Comparison of ENCODE assay signal across 7 mouse cellular contexts in the genomic region with DNA sequence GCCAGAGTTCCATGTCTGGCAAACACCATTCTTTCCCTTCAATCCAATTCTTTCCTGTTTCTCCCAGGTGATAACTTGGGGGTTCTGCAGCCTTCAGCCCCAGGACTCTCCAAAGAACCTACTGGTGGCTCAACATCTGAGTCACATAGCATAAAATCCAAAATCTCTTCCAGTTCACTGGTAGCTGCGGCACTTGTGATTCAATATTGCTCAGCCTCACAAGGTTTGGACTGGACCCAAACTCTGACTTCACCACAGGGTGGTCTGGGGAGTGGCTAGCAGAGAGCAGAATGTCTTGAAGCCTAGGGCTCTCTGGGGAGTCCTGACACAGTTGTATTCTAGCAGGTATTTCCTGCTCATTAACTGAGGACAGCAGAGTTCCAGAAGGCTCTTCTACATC.
DNase-seq lines count a peak whose midpoint lies in the region; ATAC-seq and TF ChIP-seq lines count a peak whose summit lies in the region.
"Not testable (repeated sequence)": the region's sequence is repeated elsewhere in the genome, so short reads cannot be mapped to it uniquely, and the experiment has no call there.

No protein-coding gene starts in this region.

- not testable (repeated sequence) for H3K4me1 ChIP-seq in limb, embryonic 14.5 days (ENCODE audit: control insufficient read depth, insufficient read depth, low read length)

- H3K9me3 ChIP-seq in limb, embryonic 14.5 days (ENCODE audit: control insufficient read depth, low read length): not testable (repeated sequence)

- H3K9ac ChIP-seq in limb, embryonic 14.5 days (ENCODE audit: low read depth, low read length, severe bottlenecking): not testable (repeated sequence)

- intact Hi-C loops in heart, postnatal 10 days (cut with DNase I): not testable (repeated sequence)

- peak; percentile 44; the same call in 1 of the 2 replicates for ATAC-seq in limb, embryonic 14.5 days (ENCODE audit: low FRiP score, low read depth)

- not testable (repeated sequence) for H3K4me3 ChIP-seq in limb, embryonic 14.5 days (replicated peaks; ENCODE audit: low read length)

- H3K27me3 ChIP-seq in limb, embryonic 14.5 days (ENCODE audit: control insufficient read depth, insufficient read depth, low read length): not testable (repeated sequence)

- not testable (repeated sequence) for TF ChIP-seq POLR2A in limb, embryonic 14.5 days (IDR thresholded peaks at IDR 0.05; ENCODE audit: borderline replicate concordance, extremely low read depth, insufficient read depth, insufficient read length)

- WGBS in limb, embryonic 14.5 days: 31% methylated on average over 1 of the region's 1 CpGs

- not testable (repeated sequence) for H3K4me2 ChIP-seq in limb, embryonic 14.5 days (replicated peaks; ENCODE audit: low read depth, low read length, severe bottlenecking)

- H3K27ac ChIP-seq in limb, embryonic 14.5 days (replicated peaks; ENCODE audit: low read depth, low read length): not testable (repeated sequence)

- DNase-seq in NIH3T3 (ENCODE audit: low read depth): peak; percentile 81
- peak; percentile 7 for DNase-seq in adrenal gland, postnatal 10 days
- peak; percentile 13 to 16 for DNase-seq in cerebellum, postnatal 10 days
- DNase-seq in gastrocnemius, adult 18-20 months (ENCODE audit: low spot score): peak; percentile 17
- DNase-seq in heart, postnatal 10 days: peak; percentile 18 to 23
- DNase-seq in limb, embryonic 14.5 days (ENCODE audit: low spot score): peak; percentile 11
- DNase-seq in skeletal muscle tissue, adult 2 months (ENCODE audit: low read depth, low spot score): peak; percentile 13

- not testable (repeated sequence) for H3K36me3 ChIP-seq in limb, embryonic 14.5 days (ENCODE audit: control insufficient read depth, insufficient read depth, low read length)

Comparison
In these comparisons a context has a peak if more than half of its experiments do, and no peak if none do; other contexts are left out.
1. DNase-seq: peak in every context shown above with its lines; median percentile 81 in NIH3T3; 20 in heart, postnatal 10 days; 17 in gastrocnemius, adult 18-20 months; 14 in cerebellum, postnatal 10 days; 13 in skeletal muscle tissue, adult 2 months; 11 in limb, embryonic 14.5 days; 7 in adrenal gland, postnatal 10 days.